Mouse (Mus musculus) heart, embryonic 12.5 days (tissue): Measurements from ENCODE around the gene Serpinc1. TPM values are rescaled to one million over a fixed set of nuclear protein-coding genes. Genes with fewer than 3 reads are reported as not detected.

ENCODE experiments used
- ATAC-seq: fragments of 200-750 bp; cut with Nextera tagmentation; 2 replicates; pipeline ENCODE4 v1.8.0; 2017; ENCODE audit warnings: moderate TSS enrichment, moderate library complexity; ENCODE audit not compliant: insufficient number of reproducible peaks, low FRiP score
- H3K27ac ChIP-seq: fragments of 300-500 bp; sonication (generic); 2 replicates; pipeline ENCODE4 v1.5.1; 2016; ENCODE audit warnings: mild to moderate bottlenecking, moderate library complexity; ENCODE audit not compliant: poor library complexity, severe bottlenecking
- H3K27me3 ChIP-seq: fragments of 300-500 bp; sonication (generic); replicated peaks from 2 replicates; pipeline ENCODE4 v1.6.1; 2016; ENCODE audit warnings: mild to moderate bottlenecking, moderate library complexity
- H3K36me3 ChIP-seq: fragments of 300-500 bp; sonication (generic); 2 replicates; pipeline ENCODE4 v1.6.1; 2016; ENCODE audit warnings: mild to moderate bottlenecking, moderate library complexity
- H3K4me1 ChIP-seq: fragments of 300-500 bp; sonication (generic); replicated peaks from 2 replicates; pipeline ENCODE4 v1.6.1; 2016; ENCODE audit warnings: mild to moderate bottlenecking
- H3K4me2 ChIP-seq: fragments of 300-500 bp; sonication (generic); 2 replicates; pipeline ENCODE4 v1.6.1; 2016; ENCODE audit warnings: mild to moderate bottlenecking, moderate library complexity
- H3K4me3 ChIP-seq: fragments of 300-500 bp; sonication (generic); 2 replicates; pipeline ENCODE4 v1.5.1; 2016; ENCODE audit warnings: mild to moderate bottlenecking
- H3K9ac ChIP-seq: fragments of 300-500 bp; sonication (generic); 2 replicates; pipeline ENCODE4 v1.6.1; 2016; ENCODE audit warnings: mild to moderate bottlenecking, moderate library complexity
- H3K9me3 ChIP-seq: fragments of 300-500 bp; sonication (generic); replicated peaks from 2 replicates; pipeline ENCODE4 v1.6.1; 2016; ENCODE audit warnings: mild to moderate bottlenecking, moderate library complexity
- WGBS: fragments of 180-500 bp; shearing (Covaris S2); methylation state at CpG from one replicate; pipeline ENCODE4 v1.1.7; 2016; 5-methylcytosine and 5-hydroxymethylcytosine counted together
- polyA plus RNA-seq: library from polyadenylated mRNA; unstranded; fragments of >200 nt; fragmentation: Nextera tagmentation; extraction: Ambion mirVana; gene quantifications from 2 replicates; pipeline ENCODE4 v1.2.1, GENCODE M21; 2016

The Serpinc1 gene
- polyA plus RNA-seq: 2.1 and 2.3 TPM in 2 replicates

- peaks cover 23% of the 10 kb centered on the region for H3K36me3 ChIP-seq
- ATAC-seq: no peak
- whole genome bisulfite sequencing: 88% methylated on average over 4 of the region's 4 CpGs
Observed at GRCm38 (mm10) chr1:160978071-160978735, at the start of gene Serpinc1. Serpinc1 (plus strand) TSS chr1:160978585.

GRCm38 (mm10) chr1:160931320-160931719 is 47.1 kb upstream of the Serpinc1 start:
- H3K4me1 ChIP-seq: peaks cover 16% of the 10 kb centered on the region
- H3K27me3 ChIP-seq: no peaks in the 10 kb centered on the region
- H3K4me3 ChIP-seq: no peak overlapping the region
- peaks cover 21% of the 10 kb centered on the region; the same call in 1 of the 2 replicates for H3K36me3 ChIP-seq
- H3K9ac ChIP-seq: no peak overlapping the region
- no peak for ATAC-seq
- no peak overlapping the region for H3K27ac ChIP-seq
- no peak overlapping the region for H3K4me2 ChIP-seq
- H3K9me3 ChIP-seq: no peaks in the 10 kb centered on the region

More at GRCm38 (mm10) chr1:160978071-160978735, at the start of gene Serpinc1:
- Histone ChIP-seq H3K27ac (no peak within 1 kb of the TSS), H3K9ac (no peak within 1 kb of the TSS), H3K4me2 (no peak within 1 kb of the TSS), H3K27me3 (no peaks in the 10 kb centered on the region), H3K4me1 (no peaks in the 10 kb centered on the region), H3K9me3 (no peaks in the 10 kb centered on the region), H3K4me3 (no peak within 1 kb of the TSS)

- H3K9me3 ChIP-seq: no peaks in the 10 kb centered on the region
- no peak overlapping the region for H3K9ac ChIP-seq
- 69% methylated on average over 4 of the region's 4 CpGs for WGBS
- H3K27me3 ChIP-seq: no peaks in the 10 kb centered on the region
- ATAC-seq: no peak
- peaks cover 33% of the 10 kb centered on the region for H3K36me3 ChIP-seq
- no peak overlapping the region for H3K4me2 ChIP-seq
- no peak overlapping the region for H3K4me3 ChIP-seq
- no peak overlapping the region for H3K27ac ChIP-seq
- H3K4me1 ChIP-seq: 0 out of 2 replicates have a peak, but pooled peaks cover 2% of the 10 kb centered on the region
Observed at GRCm38 (mm10) chr1:160933896-160934482, 44.4 kb upstream of the Serpinc1 start.

- H3K9ac ChIP-seq: no peak overlapping the region
- no peak for ATAC-seq
- H3K27ac ChIP-seq: no peak overlapping the region
- H3K36me3 ChIP-seq: peaks cover 38% of the 10 kb centered on the region
- 95% methylated on average over 6 of the region's 6 CpGs for WGBS
- 0 out of 2 replicates have a peak, but pooled peaks cover 2% of the 10 kb centered on the region for H3K4me1 ChIP-seq
- H3K4me3 ChIP-seq: no peak overlapping the region
- H3K27me3 ChIP-seq: no peaks in the 10 kb centered on the region
- no peaks in the 10 kb centered on the region for H3K9me3 ChIP-seq
- H3K4me2 ChIP-seq: no peak overlapping the region
Observed at GRCm38 (mm10) chr1:160935551-160935950, 42.8 kb upstream of the Serpinc1 start.

GRCm38 (mm10) chr1:160963199-160963598 is 15.2 kb upstream of the Serpinc1 start:
- no peak overlapping the region for H3K27ac ChIP-seq
- no peak overlapping the region for H3K9ac ChIP-seq
- H3K27me3 ChIP-seq: no peaks in the 10 kb centered on the region
- no peaks in the 10 kb centered on the region for H3K4me1 ChIP-seq
- H3K9me3 ChIP-seq: no peaks in the 10 kb centered on the region
- no peak overlapping the region for H3K4me3 ChIP-seq
- H3K36me3 ChIP-seq: peaks cover 71% of the 10 kb centered on the region
- no peak for ATAC-seq
- 95% methylated on average over 7 of the region's 7 CpGs for WGBS
- H3K4me2 ChIP-seq: no peak overlapping the region

- Histone ChIP-seq H3K9me3 (no peaks in the 10 kb centered on the region), H3K4me3 (no peak overlapping the region), H3K4me1 (no peaks in the 10 kb centered on the region), H3K9ac (no peak overlapping the region), H3K36me3 (peaks cover 65% of the 10 kb centered on the region), H3K4me2 (no peak overlapping the region), H3K27me3 (no peaks in the 10 kb centered on the region), H3K27ac (no peak overlapping the region)
- ATAC-seq: no peak
- 87% methylated on average over 1 of the region's 1 CpGs for WGBS
Observed at GRCm38 (mm10) chr1:160967268-160967667, 11.1 kb upstream of the Serpinc1 start.

GRCm38 (mm10) chr1:160968643-160969042 is 9.7 kb upstream of the Serpinc1 start:
- WGBS: 88% methylated on average over 5 of the region's 5 CpGs
- no peak overlapping the region for H3K27ac ChIP-seq
- H3K4me2 ChIP-seq: no peak overlapping the region
- H3K4me1 ChIP-seq: no peaks in the 10 kb centered on the region
- ATAC-seq: no peak
- peaks cover 52% of the 10 kb centered on the region for H3K36me3 ChIP-seq
- H3K9me3 ChIP-seq: no peaks in the 10 kb centered on the region
- H3K4me3 ChIP-seq: no peak overlapping the region
- H3K9ac ChIP-seq: no peak overlapping the region
- no peaks in the 10 kb centered on the region for H3K27me3 ChIP-seq

- Histone ChIP-seq H3K36me3 (peaks cover 23% of the 10 kb centered on the region), H3K9me3 (no peaks in the 10 kb centered on the region), H3K27me3 (no peaks in the 10 kb centered on the region), H3K4me3 (no peak overlapping the region), H3K4me2 (no peak overlapping the region), H3K4me1 (no peaks in the 10 kb centered on the region), H3K9ac (no peak overlapping the region), H3K27ac (no peak overlapping the region)
- 75% methylated on average over 5 of the region's 5 CpGs for WGBS
- no peak for ATAC-seq
Observed at GRCm38 (mm10) chr1:160980021-160980420, 1.6 kb downstream of the Serpinc1 start.

- WGBS: 82% methylated on average over 8 of the region's 8 CpGs
Observed at GRCm38 (mm10) chr1:160980537-160981234, 2.3 kb downstream of the Serpinc1 start.

GRCm38 (mm10) chr1:160981337-160981736 is 3.0 kb downstream of the Serpinc1 start:
- Histone ChIP-seq H3K36me3 (peaks cover 14% of the 10 kb centered on the region), H3K4me1 (no peaks in the 10 kb centered on the region), H3K27ac (no peak overlapping the region), H3K9ac (no peak overlapping the region), H3K27me3 (no peaks in the 10 kb centered on the region), H3K9me3 (no peaks in the 10 kb centered on the region), H3K4me3 (no peak overlapping the region), H3K4me2 (no peak overlapping the region)
- no peak for ATAC-seq
- 89% methylated on average over 4 of the region's 4 CpGs for WGBS

More at GRCm38 (mm10) chr1:160980537-160981234, 2.3 kb downstream of the Serpinc1 start:
- H3K27me3 ChIP-seq: no peaks in the 10 kb centered on the region
- H3K9ac ChIP-seq: no peak overlapping the region
- no peak overlapping the region for H3K4me3 ChIP-seq
- no peaks in the 10 kb centered on the region for H3K9me3 ChIP-seq
- H3K27ac ChIP-seq: no peak overlapping the region
- no peak for ATAC-seq
- peaks cover 19% of the 10 kb centered on the region for H3K36me3 ChIP-seq
- H3K4me1 ChIP-seq: no peaks in the 10 kb centered on the region
- no peak overlapping the region for H3K4me2 ChIP-seq

GRCm38 (mm10) chr1:160982887-160983286 is 4.5 kb downstream of the Serpinc1 start:
- 91% methylated on average over 3 of the region's 3 CpGs for WGBS
- no peak overlapping the region for H3K27ac ChIP-seq
- H3K36me3 ChIP-seq: 0 out of 2 replicates have a peak, but pooled peaks cover 2% of the 10 kb centered on the region
- H3K9me3 ChIP-seq: no peaks in the 10 kb centered on the region
- H3K4me1 ChIP-seq: no peaks in the 10 kb centered on the region
- H3K4me3 ChIP-seq: no peak overlapping the region
- no peaks in the 10 kb centered on the region for H3K27me3 ChIP-seq
- no peak for ATAC-seq
- H3K4me2 ChIP-seq: no peak overlapping the region
- no peak overlapping the region for H3K9ac ChIP-seq
